Mouse (Mus musculus) spleen, adult 2 months (tissue): ENCODE data around the gene Unk. TPM values are rescaled to one million over a fixed set of nuclear protein-coding genes. Genes with fewer than 3 reads are reported as not detected.

Source experiments
- DNase-seq, 2 experiments: peaks; one replicate each; pipeline versions ENCODE4 v3.0.0 to v3.0.0-alpha.2; 2012 to 2021; ENCODE audit warnings: low spot score in 2 of 2, low read depth in 1 of 2
- H3K27ac ChIP-seq: fragments of 200-500 bp; 2 replicates; pipeline ENCODE4 v1.5.1; 2012; ENCODE audit warnings: low read length, inconsistent platforms; ENCODE audit not compliant: insufficient read depth
- H3K27me3 ChIP-seq: fragments of 200-500 bp; 2 replicates; pipeline ENCODE4 v1.6.1; 2012; ENCODE audit warnings: mild to moderate bottlenecking, moderate library complexity, low read length, inconsistent platforms; ENCODE audit not compliant: control insufficient read depth, insufficient read depth
- H3K36me3 ChIP-seq: fragments of 200-500 bp; 2 replicates; pipeline ENCODE4 v1.6.1; 2012; ENCODE audit warnings: mild to moderate bottlenecking, low read length, inconsistent platforms; ENCODE audit not compliant: control insufficient read depth, insufficient read depth
- H3K4me1 ChIP-seq: fragments of 200-500 bp; 2 replicates; pipeline ENCODE4 v1.6.1; 2011; ENCODE audit warnings: inconsistent platforms; ENCODE audit not compliant: control insufficient read depth, insufficient read depth, insufficient read length
- H3K4me3 ChIP-seq: fragments of 200-500 bp; 2 replicates; pipeline ENCODE4 v1.5.1; 2011; ENCODE audit warnings: mild to moderate bottlenecking, inconsistent platforms; ENCODE audit not compliant: insufficient read depth, insufficient read length; ENCODE audit errors: extremely low read depth
- CTCF ChIP-seq: fragments of 200-500 bp; IDR thresholded peaks from 2 replicates; pipeline ENCODE4 v1.5.1; 2011; ENCODE audit warnings: mild to moderate bottlenecking, inconsistent platforms; ENCODE audit not compliant: insufficient read depth, insufficient read length, insufficient replicate concordance; ENCODE audit errors: extremely low read depth
- POLR2A ChIP-seq: fragments of 200-500 bp; IDR thresholded peaks from 2 replicates; pipeline ENCODE4 v1.6.1; 2011; ENCODE audit warnings: low read depth, low read length, inconsistent platforms
- WGBS: fragments of 180-500 bp; shearing (Covaris S2); methylation state at CpG from one replicate; pipeline ENCODE4 v1.1.7; 2018; 5-methylcytosine and 5-hydroxymethylcytosine counted together
- polyA plus RNA-seq: library from polyadenylated mRNA; depleted of rRNA; stranded (reverse); fragments of >200 nt; gene quantifications from 2 replicates; pipeline ENCODE4 v1.2.3, GENCODE M21; 2012

Gene Unk
- polyA plus RNA-seq, 1 experiment, result 37.9 TPM

GRCm38 (mm10) chr11:116098711-116099460, 68.8 kb downstream of the Unk start:
- TF ChIP-seq POLR2A, result no peak
- no peaks in the 10 kb centered on the region for H3K27me3 ChIP-seq
- peaks cover 4% of the 10 kb centered on the region; the same call in 1 of the 2 replicates for H3K4me1 ChIP-seq
- WGBS, result 87% methylated on average over 14 of the region's 14 CpGs
- H3K27ac ChIP-seq, result no peak overlapping the region
- no peaks in the 10 kb centered on the region for H3K36me3 ChIP-seq
- no peak overlapping the region for H3K4me3 ChIP-seq
- DNase-seq, result no peak

GRCm38 (mm10) chr11:116099462-116099861, 69.3 kb downstream of the Unk start:
- no peak overlapping the region for H3K4me3 ChIP-seq
- H3K27ac ChIP-seq, result no peak overlapping the region
- H3K27me3 ChIP-seq, result no peaks in the 10 kb centered on the region
- no peaks in the 10 kb centered on the region for H3K36me3 ChIP-seq
- TF ChIP-seq POLR2A (no peak), CTCF (no peak)
- no peak for DNase-seq
- H3K4me1 ChIP-seq, result peaks cover 4% of the 10 kb centered on the region; the same call in 1 of the 2 replicates
- WGBS, result 80% methylated on average over 6 of the region's 6 CpGs

GRCm38 (mm10) chr11:116100385-116100784, 70.3 kb downstream of the Unk start:
- TF ChIP-seq POLR2A, result no peak
- no peak for TF ChIP-seq CTCF
- Histone ChIP-seq H3K4me3 (no peak overlapping the region), H3K27me3 (no peaks in the 10 kb centered on the region), H3K27ac (0 out of 2 replicates have a peak overlapping the region, but pooled peaks have one; percentile 2), H3K36me3 (no peaks in the 10 kb centered on the region), H3K4me1 (peaks cover 4% of the 10 kb centered on the region; the same call in 1 of the 2 replicates)
- WGBS, result 68% methylated on average over 6 of the region's 6 CpGs
- DNase-seq, result no peak

- TF ChIP-seq POLR2A (no peak), CTCF (no peak)
- no peak for DNase-seq
- Histone ChIP-seq H3K36me3 (no peaks in the 10 kb centered on the region), H3K4me1 (peaks cover 4% of the 10 kb centered on the region; the same call in 1 of the 2 replicates), H3K4me3 (no peak overlapping the region), H3K27me3 (no peaks in the 10 kb centered on the region), H3K27ac (no peak overlapping the region)
- 95% methylated on average over 7 of the region's 7 CpGs for WGBS
Observed at GRCm38 (mm10) chr11:116100839-116101238, 70.7 kb downstream of the Unk start.

- no peak for TF ChIP-seq POLR2A
- TF ChIP-seq CTCF, result no peak
- Histone ChIP-seq H3K4me3 (no peak overlapping the region), H3K27me3 (no peaks in the 10 kb centered on the region), H3K4me1 (peaks cover 4% of the 10 kb centered on the region; the same call in 1 of the 2 replicates), H3K27ac (peak overlapping the region; percentile 65), H3K36me3 (no peaks in the 10 kb centered on the region)
- WGBS, result 49% methylated on average over 11 of the region's 11 CpGs
- DNase-seq, result no peak
Observed at GRCm38 (mm10) chr11:116101931-116102381, 71.8 kb downstream of the Unk start.

GRCm38 (mm10) chr11:116102472-116102871, 72.3 kb downstream of the Unk start:
- no peak for DNase-seq
- H3K4me3 ChIP-seq, result no peak overlapping the region
- peak overlapping the region; percentile 65 for H3K27ac ChIP-seq
- no peaks in the 10 kb centered on the region for H3K36me3 ChIP-seq
- 50% methylated on average over 3 of the region's 4 CpGs for WGBS
- peaks cover 4% of the 10 kb centered on the region; the same call in 1 of the 2 replicates for H3K4me1 ChIP-seq
- TF ChIP-seq CTCF, result no peak
- no peak for TF ChIP-seq POLR2A
- H3K27me3 ChIP-seq, result no peaks in the 10 kb centered on the region

GRCm38 (mm10) chr11:116103572-116103971, 73.5 kb downstream of the Unk start:
- Histone ChIP-seq H3K27ac (0 out of 2 replicates have a peak overlapping the region, but pooled peaks have one; percentile 6), H3K4me1 (peaks cover 4% of the 10 kb centered on the region; the same call in 1 of the 2 replicates), H3K36me3 (no peaks in the 10 kb centered on the region), H3K4me3 (no peak overlapping the region), H3K27me3 (no peaks in the 10 kb centered on the region)
- WGBS, result 67% methylated on average over 12 of the region's 12 CpGs
- no peak for DNase-seq
- TF ChIP-seq POLR2A (no peak), CTCF (no peak)
